Mouse (Mus musculus): ENCODE measurements around the gene Enpp3. TPM values are rescaled to one million over a fixed set of nuclear protein-coding genes. Genes with fewer than 3 reads are reported as not detected.

Enpp3 gene
- total and polyA plus RNA-seq, 3 experiments, result 0.04 to 0.24 (median 0.08) TPM

GRCm38 (mm10) chr10:24823697-24824535, 18.7 kb downstream of the Enpp3 start (continued):
- TF ChIP-seq ETS1 (conservative IDR thresholded peaks at IDR 0.05; ENCODE audit: low read depth, low read length) (no peak; the same call in 1 of the 2 replicates), RAD21 (IDR thresholded peaks at IDR 0.05; ENCODE audit: low read depth, low read length) (no peak), POLR2AphosphoS2 (IDR thresholded peaks at IDR 0.05; ENCODE audit: low read depth, low read length) (no peak), ZMIZ1 (IDR thresholded peaks at IDR 0.05; ENCODE audit: low read depth, low read length) (no peak), IRF4 (IDR thresholded peaks at IDR 0.05; ENCODE audit: low read depth, low read length) (0 out of 2 replicates have a peak, but pooled peaks have one; percentile 3), POLR2A (IDR thresholded peaks at IDR 0.05; ENCODE audit: low read depth, low read length) (peak; percentile 70), NELFE (IDR thresholded peaks at IDR 0.05; ENCODE audit: low read depth, low read length) (peak; percentile 54; the same call in 1 of the 2 replicates)

DNA sequence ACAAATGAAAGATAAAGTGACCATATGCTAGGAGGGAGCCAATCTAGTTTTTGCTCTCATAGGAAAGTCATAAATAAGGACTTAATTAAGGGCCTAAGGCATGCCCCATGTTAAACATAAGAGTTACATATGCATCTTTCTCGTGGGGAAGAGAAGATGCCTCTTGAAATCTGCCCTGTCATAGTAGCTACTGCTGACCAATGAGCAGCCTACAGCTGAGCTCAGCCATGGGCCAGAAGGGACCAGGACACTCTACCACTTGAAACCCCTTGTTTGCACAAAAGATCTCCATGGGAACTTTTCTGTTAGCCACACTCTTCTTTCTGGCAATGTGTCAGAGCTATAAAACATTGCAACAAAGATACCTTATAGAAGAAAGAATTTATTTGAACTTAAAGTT, 19.4 kb downstream of the Enpp3 start:
- H3K27ac ChIP-seq (ENCODE audit: insufficient read depth, low read depth), result peak overlapping the region; percentile 82
- DNase-seq (ENCODE audit: extremely low read depth), result peak; percentile 35
- H3K4me3 ChIP-seq (replicated peaks in 1 of 3; ENCODE audit: low read depth in 2 of 3, low read length in 2 of 3, poor library complexity in 1 of 3), result peak overlapping the region in 1 of 3 experiments; percentile 40
- H3K36me3 ChIP-seq (replicated peaks in 1 of 2; ENCODE audit: control insufficient read depth in 1 of 2, insufficient read depth in 1 of 2, low read length in 1 of 2), result no peaks in the 10 kb centered on the region
- peak overlapping the region; percentile 60 for H3K4me2 ChIP-seq (ENCODE audit: insufficient read depth, low read depth, poor library complexity, severe bottlenecking)
- no peaks in the 10 kb centered on the region; the same call in 1 of the 2 replicates for H3K79me2 ChIP-seq (replicated peaks; ENCODE audit: control insufficient read depth, extremely low read depth, insufficient read depth, poor library complexity, severe bottlenecking)
- no peaks in the 10 kb centered on the region for H3K9me3 ChIP-seq (replicated peaks; ENCODE audit: low read length)
- dilution Hi-C loops (cut with MboI; ENCODE audit: extremely low pct_ligation_motif_present, extremely low pct_unique_long_range_greater_than_20kb, low sequenced_read_pairs) (no loop called here), in situ Hi-C loops (cut with MboI; ENCODE audit: low pct_ligation_motif_present, low pct_unique_long_range_greater_than_20kb, low sequenced_read_pairs) (no loop called here)
- TF ChIP-seq IRF4 (IDR thresholded peaks at IDR 0.05; ENCODE audit: low read depth, low read length), result 0 out of 2 replicates have a peak, but pooled peaks have one; percentile 34
- TF ChIP-seq JUN (IDR thresholded peaks at IDR 0.05; ENCODE audit: insufficient read depth, low read depth, low read length), result no peak
- no peaks in the 10 kb centered on the region for H3K27me3 ChIP-seq (replicated peaks)
- H3K4me1 ChIP-seq (ENCODE audit: control insufficient read depth in 1 of 2, insufficient read depth in 2 of 2), result peaks cover 5 to 24% of the 10 kb centered on the region in 2 experiments; a peak in 3 of 4 replicates
- peak overlapping the region; percentile 76 for H3K9ac ChIP-seq (ENCODE audit: insufficient read depth, low read depth)

DNA sequence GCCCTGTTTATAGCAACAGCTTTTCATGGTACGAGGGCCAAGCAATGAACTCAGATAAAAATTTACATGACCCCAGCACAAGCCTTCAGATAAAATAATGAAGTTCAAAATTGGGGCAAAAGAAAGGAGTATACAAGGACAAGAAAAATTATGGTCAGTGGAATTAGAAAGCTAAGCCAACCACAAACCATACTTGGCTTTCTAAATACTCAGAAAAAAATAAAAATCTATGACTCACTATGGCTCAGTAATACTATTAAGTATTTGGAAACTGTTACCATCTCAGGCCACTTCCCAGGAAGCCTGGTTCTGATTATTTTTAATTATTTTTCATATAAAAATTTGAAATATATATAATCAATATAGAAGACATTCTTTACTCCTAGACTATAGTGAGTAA, 19.8 kb downstream of the Enpp3 start:
- Histone ChIP-seq H3K27me3 (replicated peaks) (no peaks in the 10 kb centered on the region), H3K79me2 (replicated peaks; ENCODE audit: control insufficient read depth, extremely low read depth, insufficient read depth, poor library complexity, severe bottlenecking) (no peaks in the 10 kb centered on the region), H3K27ac (ENCODE audit: insufficient read depth, low read depth) (no peak overlapping the region), H3K36me3 (replicated peaks in 1 of 2; ENCODE audit: control insufficient read depth in 1 of 2, insufficient read depth in 1 of 2, low read length in 1 of 2) (no peaks in the 10 kb centered on the region), H3K4me1 (ENCODE audit: control insufficient read depth in 1 of 2, insufficient read depth in 2 of 2) (peaks cover 5 to 24% of the 10 kb centered on the region in 2 experiments; a peak in 3 of 4 replicates), H3K4me2 (ENCODE audit: insufficient read depth, low read depth, poor library complexity, severe bottlenecking) (no peak overlapping the region), H3K9ac (ENCODE audit: insufficient read depth, low read depth) (0 out of 2 replicates have a peak overlapping the region, but pooled peaks have one; percentile 76), H3K9me3 (replicated peaks; ENCODE audit: low read length) (no peaks in the 10 kb centered on the region), H3K4me3 (replicated peaks in 1 of 3; ENCODE audit: low read depth in 2 of 3, low read length in 2 of 3, poor library complexity in 1 of 3) (no peak overlapping the region)
- DNase-seq (ENCODE audit: extremely low read depth), result no peak
- in situ Hi-C loops (cut with MboI; ENCODE audit: low pct_ligation_motif_present, low pct_unique_long_range_greater_than_20kb, low sequenced_read_pairs) (no loop called here), dilution Hi-C loops (cut with MboI; ENCODE audit: extremely low pct_ligation_motif_present, extremely low pct_unique_long_range_greater_than_20kb, low sequenced_read_pairs) (no loop called here)
- TF ChIP-seq IRF4 (IDR thresholded peaks at IDR 0.05; ENCODE audit: low read depth, low read length), result no peak
